Mouse (Mus musculus) ES-E14 (cell line): ENCODE measurements around the gene Cenpm.

Experiments
- HCFC1 ChIP-seq: IDR thresholded peaks from 2 replicates; pipeline ENCODE4 v1.6.1; 2012; ENCODE audit warnings: low read length, inconsistent platforms, borderline replicate concordance; ENCODE audit not compliant: insufficient read depth
- MAFK ChIP-seq: IDR thresholded peaks from 2 replicates; pipeline ENCODE4 v1.6.1; 2014; ENCODE audit warnings: mild to moderate bottlenecking, low read depth, low read length, inconsistent platforms; ENCODE audit not compliant: insufficient read depth

- TF ChIP-seq HCFC1: no peak
- no peak for TF ChIP-seq MAFK
Measured at GRCm38 (mm10) chr15:82268783-82269182, 24.2 kb upstream of the Cenpm start.
